Mouse (Mus musculus) hindbrain, embryonic 16.5 days (tissue): ENCODE measurements at regions not wholly inside any gene's neighbourhood (a gene's known extent, or its start where the extent isn't known, plus 50 kb on each side); places are given as distances from the start of the nearest gene placed in this dataset.

Experiments used
- ATAC-seq: fragments of 200-750 bp; cut with Nextera tagmentation; 2 replicates; pipeline ENCODE4 v1.8.0; 2017; ENCODE audit warnings: moderate TSS enrichment, moderate library complexity
- H3K27ac ChIP-seq: fragments of 300-500 bp; sonication (generic); 2 replicates; pipeline ENCODE4 v1.5.1; 2014; ENCODE audit warnings: low read depth, mild to moderate bottlenecking, control low read depth, low read length, moderate library complexity
- H3K27me3 ChIP-seq: fragments of 300-500 bp; sonication (generic); replicated peaks from 2 replicates; pipeline ENCODE4 v1.6.1; 2014; ENCODE audit warnings: low read length; ENCODE audit not compliant: control insufficient read depth, insufficient read depth
- H3K36me3 ChIP-seq: fragments of 300-500 bp; sonication (generic); 2 replicates; pipeline ENCODE4 v1.6.1; 2014; ENCODE audit warnings: mild to moderate bottlenecking, low read length, moderate library complexity, mixed read lengths; ENCODE audit not compliant: control insufficient read depth, insufficient read depth
- H3K4me1 ChIP-seq: fragments of 300-500 bp; sonication (generic); 2 replicates; pipeline ENCODE4 v1.6.1; 2014; ENCODE audit warnings: low read depth, low read length; ENCODE audit not compliant: control insufficient read depth, insufficient read depth
- H3K4me2 ChIP-seq: fragments of 300-500 bp; sonication (generic); 2 replicates; pipeline ENCODE4 v1.6.1; 2014; ENCODE audit warnings: mild to moderate bottlenecking, low read length, control low read depth, moderate library complexity
- H3K4me3 ChIP-seq: fragments of 300-500 bp; sonication (generic); 2 replicates; pipeline ENCODE4 v1.5.1; 2014; ENCODE audit warnings: mild to moderate bottlenecking, low read length, control low read depth, moderate library complexity
- H3K9ac ChIP-seq: fragments of 300-500 bp; sonication (generic); 2 replicates; pipeline ENCODE4 v1.6.1; 2014; ENCODE audit warnings: low read depth, mild to moderate bottlenecking, control low read depth, low read length, moderate library complexity
- H3K9me3 ChIP-seq: fragments of 300-500 bp; sonication (generic); 2 replicates; pipeline ENCODE4 v1.6.1; 2014; ENCODE audit warnings: mild to moderate bottlenecking, low read length, moderate library complexity; ENCODE audit not compliant: control insufficient read depth
- WGBS: fragments of 180-500 bp; shearing (Covaris S2); extraction: QIAGEN DNeasy Blood & Tissue Kit; methylation state at CpG from one replicate; pipeline ENCODE4 v1.1.7; 2014; 5-methylcytosine and 5-hydroxymethylcytosine counted together

DNA sequence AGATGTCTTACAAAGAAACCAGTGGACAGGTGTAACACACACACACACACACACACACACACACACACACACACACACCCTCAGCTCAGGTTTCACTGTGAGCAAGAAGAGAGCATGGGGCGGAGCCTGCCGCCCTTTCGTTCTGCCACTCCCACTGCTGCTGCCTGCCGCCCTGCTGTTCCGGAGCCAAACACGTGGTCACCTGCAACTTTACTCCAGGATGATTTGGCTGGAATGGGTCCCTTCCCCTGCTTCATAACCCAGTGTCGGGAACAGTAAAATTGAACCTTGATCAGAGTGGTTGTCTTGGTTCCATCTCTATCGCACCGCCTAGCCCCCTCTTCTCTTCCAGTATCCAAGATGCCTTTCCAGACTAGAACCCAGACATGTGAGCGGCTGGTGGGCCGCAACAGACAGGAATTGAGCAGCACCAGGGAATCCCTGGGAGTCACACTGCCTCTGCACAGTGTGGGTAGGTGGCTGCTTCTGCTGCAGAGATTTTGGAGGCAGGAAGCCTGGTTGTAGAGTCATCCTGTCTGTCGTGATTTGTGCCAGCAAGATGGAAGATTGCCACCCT, 59.4 kb upstream of the Frmd4a start:
- no peaks in the 10 kb centered on the region for H3K9me3 ChIP-seq
- no peak overlapping the region for H3K27ac ChIP-seq
- no peak overlapping the region for H3K4me3 ChIP-seq
- H3K27me3 ChIP-seq = no peaks in the 10 kb centered on the region
- H3K4me1 ChIP-seq = no peaks in the 10 kb centered on the region
- WGBS = 27% methylated on average over 12 of the region's 12 CpGs
- no peaks in the 10 kb centered on the region for H3K36me3 ChIP-seq
- H3K4me2 ChIP-seq = peak overlapping the region; percentile 29; the same call in 1 of the 2 replicates
- ATAC-seq = peak; percentile 42; the same call in 1 of the 2 replicates
- no peak overlapping the region for H3K9ac ChIP-seq

DNA sequence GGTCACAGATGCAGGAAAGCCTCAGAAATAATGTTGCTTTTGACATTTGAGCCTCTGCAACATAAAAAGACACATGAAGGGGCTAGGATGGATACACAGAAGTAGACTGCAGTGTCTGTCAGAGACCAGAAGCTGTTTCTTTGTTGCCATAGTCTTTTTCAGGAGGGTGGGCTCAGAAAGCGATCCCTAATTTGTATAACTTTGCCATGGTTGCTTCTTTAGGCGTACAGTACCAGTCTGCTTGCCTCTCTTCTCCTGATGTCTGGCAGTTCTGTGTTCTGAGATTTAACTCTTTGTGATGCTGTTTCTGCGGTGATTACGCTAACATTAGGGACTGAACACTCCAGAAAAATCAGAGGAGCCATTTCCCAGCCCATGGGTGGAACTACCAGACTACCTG, 58.8 kb upstream of the Frmd4a start:
- Histone ChIP-seq H3K4me3 (no peak overlapping the region), H3K27me3 (no peaks in the 10 kb centered on the region), H3K36me3 (no peaks in the 10 kb centered on the region), H3K9me3 (no peaks in the 10 kb centered on the region; the same call in 1 of the 2 replicates), H3K4me2 (no peak overlapping the region), H3K9ac (no peak overlapping the region), H3K4me1 (no peaks in the 10 kb centered on the region), H3K27ac (no peak overlapping the region)
- 63% methylated on average over 4 of the region's 4 CpGs for WGBS
- no peak for ATAC-seq

DNA sequence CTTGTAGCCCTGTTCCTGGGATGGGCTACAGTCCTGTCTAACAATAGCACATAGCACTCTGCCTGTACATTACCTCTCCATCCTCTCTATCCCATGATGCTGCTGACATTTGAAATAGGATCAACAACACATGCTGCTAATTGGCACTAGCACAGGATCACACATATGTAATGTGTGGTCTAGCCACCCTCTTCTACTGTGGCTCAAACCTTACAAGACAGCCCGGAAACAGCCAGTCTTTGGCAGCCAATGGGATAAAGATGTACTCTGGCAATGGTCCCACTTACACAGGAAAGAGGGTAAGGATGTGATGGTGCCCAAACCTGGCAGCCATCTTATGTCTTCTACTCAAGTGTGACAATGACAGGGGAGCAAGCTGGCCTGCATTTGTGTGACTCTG, 58.3 kb upstream of the Frmd4a start:
- no peak overlapping the region for H3K27ac ChIP-seq
- H3K9me3 ChIP-seq = no peaks in the 10 kb centered on the region; the same call in 1 of the 2 replicates
- H3K36me3 ChIP-seq = no peaks in the 10 kb centered on the region
- 80% methylated on average over 1 of the region's 1 CpGs for WGBS
- no peak overlapping the region for H3K4me2 ChIP-seq
- no peaks in the 10 kb centered on the region for H3K4me1 ChIP-seq
- ATAC-seq = no peak
- no peak overlapping the region for H3K4me3 ChIP-seq
- no peaks in the 10 kb centered on the region for H3K27me3 ChIP-seq
- no peak overlapping the region for H3K9ac ChIP-seq

DNA sequence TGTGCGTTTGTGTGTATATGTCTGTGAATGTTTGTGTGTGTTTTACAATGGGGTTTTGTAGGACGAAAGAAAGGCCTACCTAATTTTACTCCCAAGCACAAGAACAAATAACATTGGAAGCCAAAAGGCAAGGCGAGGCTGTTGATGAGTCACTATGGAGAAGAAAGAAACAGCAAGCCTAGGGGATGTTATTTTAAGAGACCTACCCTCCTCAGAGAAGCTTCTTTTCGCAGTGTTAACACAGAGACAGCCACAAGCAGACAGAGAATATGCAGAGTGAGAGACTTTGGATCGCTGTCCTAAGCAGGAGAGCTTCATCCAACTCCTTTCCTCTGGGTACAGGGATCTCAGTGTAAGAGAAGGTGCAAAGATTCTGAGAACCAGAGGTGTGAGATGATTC, 57.3 kb upstream of the Frmd4a start:
- no peaks in the 10 kb centered on the region for H3K36me3 ChIP-seq
- no peak overlapping the region for H3K9ac ChIP-seq
- no peak overlapping the region for H3K4me2 ChIP-seq
- no peaks in the 10 kb centered on the region for H3K4me1 ChIP-seq
- ATAC-seq = no peak
- H3K9me3 ChIP-seq = no peaks in the 10 kb centered on the region; the same call in 1 of the 2 replicates
- no peaks in the 10 kb centered on the region for H3K27me3 ChIP-seq
- no peak overlapping the region for H3K4me3 ChIP-seq
- no peak overlapping the region for H3K27ac ChIP-seq
- 81% methylated on average over 5 of the region's 5 CpGs for WGBS

DNA sequence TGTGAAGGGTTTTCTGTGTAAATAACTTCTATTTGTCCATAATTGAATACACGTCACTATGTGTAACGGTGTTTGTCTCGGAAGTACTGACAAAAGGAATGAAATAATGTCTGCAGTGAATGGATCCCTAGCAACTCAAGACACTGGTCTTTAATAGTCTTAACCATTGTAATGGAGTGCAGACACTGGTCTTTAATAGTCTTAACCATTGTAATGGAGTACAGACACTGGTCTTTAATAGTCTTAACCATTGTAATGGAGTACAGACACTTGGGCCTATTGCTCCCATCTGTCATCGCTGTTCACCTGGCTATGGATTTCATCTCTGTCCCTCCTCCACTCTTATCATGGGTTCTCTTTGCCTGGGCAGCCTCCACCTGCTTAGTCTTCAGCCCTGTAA, 53.2 kb upstream of the Frmd4a start:
- no peak overlapping the region for H3K4me2 ChIP-seq
- H3K9me3 ChIP-seq = no peaks in the 10 kb centered on the region; the same call in 1 of the 2 replicates
- H3K27me3 ChIP-seq = no peaks in the 10 kb centered on the region
- H3K4me1 ChIP-seq = no peaks in the 10 kb centered on the region
- no peaks in the 10 kb centered on the region for H3K36me3 ChIP-seq
- H3K27ac ChIP-seq = no peak overlapping the region
- H3K4me3 ChIP-seq = no peak overlapping the region
- 91% methylated on average over 4 of the region's 4 CpGs for WGBS
- H3K9ac ChIP-seq = no peak overlapping the region
- ATAC-seq = peak; percentile 100
